Mouse (Mus musculus) embryonic facial prominence, embryonic 14.5 days (tissue): Measurements from ENCODE around the gene Tbc1d5. TPM values are rescaled to one million over a fixed set of nuclear protein-coding genes. Genes with fewer than 3 reads are reported as not detected.

Source experiments
- ATAC-seq: fragments of 200-750 bp; cut with Nextera tagmentation; 2 replicates; pipeline ENCODE4 v1.8.0; 2017; ENCODE audit warnings: low read depth, moderate number of reproducible peaks, moderate TSS enrichment
- DNase-seq: peaks from one replicate; pipeline ENCODE4 v3.0.0-alpha.2; 2015; ENCODE audit warnings: low spot score
- H3K27ac ChIP-seq: fragments of 300-500 bp; sonication (generic); replicated peaks from 2 replicates; pipeline ENCODE4 v1.5.1; 2014; ENCODE audit warnings: low read depth, mild to moderate bottlenecking, low read length, moderate library complexity
- H3K27me3 ChIP-seq: fragments of 300-500 bp; sonication (generic); replicated peaks from 2 replicates; pipeline ENCODE4 v1.6.1; 2014; ENCODE audit warnings: low read length; ENCODE audit not compliant: control insufficient read depth, insufficient read depth
- H3K36me3 ChIP-seq: fragments of 300-500 bp; sonication (generic); 2 replicates; pipeline ENCODE4 v1.6.1; 2014; ENCODE audit warnings: low read length, mixed read lengths; ENCODE audit not compliant: control insufficient read depth, insufficient read depth
- H3K4me1 ChIP-seq: fragments of 300-500 bp; sonication (generic); 2 replicates; pipeline ENCODE4 v1.6.1; 2014; ENCODE audit warnings: antibody characterized with exemption, low read length; ENCODE audit not compliant: control insufficient read depth, insufficient read depth
- H3K4me2 ChIP-seq: fragments of 300-500 bp; sonication (generic); 2 replicates; pipeline ENCODE4 v1.6.1; 2014; ENCODE audit warnings: low read depth, mild to moderate bottlenecking, low read length, moderate library complexity, mixed read lengths
- H3K4me3 ChIP-seq: fragments of 300-500 bp; sonication (generic); 2 replicates; pipeline ENCODE4 v1.5.1; 2014; ENCODE audit warnings: low read depth, mild to moderate bottlenecking, low read length
- H3K9ac ChIP-seq: fragments of 300-500 bp; sonication (generic); 2 replicates; pipeline ENCODE4 v1.6.1; 2014; ENCODE audit warnings: low read depth, mild to moderate bottlenecking, low read length, moderate library complexity, mixed read lengths
- H3K9me3 ChIP-seq: fragments of 300-500 bp; sonication (generic); 2 replicates; pipeline ENCODE4 v1.6.1; 2016; ENCODE audit warnings: low read length; ENCODE audit not compliant: control insufficient read depth
- WGBS: fragments of 180-500 bp; shearing (Covaris S2); extraction: QIAGEN DNeasy Blood & Tissue Kit; methylation state at CpG from one replicate; pipeline ENCODE4 v1.1.7; 2014; 5-methylcytosine and 5-hydroxymethylcytosine counted together
- polyA plus RNA-seq: library from polyadenylated mRNA; unstranded; fragments of >200 nt; fragmentation: Nextera tagmentation; extraction: Ambion mirVana; gene quantifications from 2 replicates; pipeline ENCODE4 v1.2.1, GENCODE M21; 2014

Gene Tbc1d5
- polyA plus RNA-seq, 1 experiment from 2014 or later = 11.6 TPM

- WGBS = 93% methylated on average over 5 of the region's 5 CpGs
- no peaks in the 10 kb centered on the region for H3K36me3 ChIP-seq
- H3K4me1 ChIP-seq = no peaks in the 10 kb centered on the region
- H3K4me2 ChIP-seq = no peak overlapping the region
- no peaks in the 10 kb centered on the region for H3K9me3 ChIP-seq
- H3K27ac ChIP-seq = no peak overlapping the region
- ATAC-seq = no peak
- no peak overlapping the region for H3K4me3 ChIP-seq
- H3K9ac ChIP-seq = no peak overlapping the region
- DNase-seq = no peak
- no peaks in the 10 kb centered on the region for H3K27me3 ChIP-seq
Measured at GRCm38 (mm10) chr17:51159261-51159660, 19.9 kb downstream of the Tbc1d5 start.

GRCm38 (mm10) chr17:51150999-51151398 is 28.2 kb downstream of the Tbc1d5 start:
- no peak for ATAC-seq
- DNase-seq = no peak

GRCm38 (mm10) chr17:51144983-51145382 is 34.2 kb downstream of the Tbc1d5 start:
- no peak overlapping the region for H3K27ac ChIP-seq
- no peak overlapping the region for H3K9ac ChIP-seq
- no peaks in the 10 kb centered on the region for H3K4me1 ChIP-seq
- no peaks in the 10 kb centered on the region for H3K27me3 ChIP-seq
- H3K4me3 ChIP-seq = no peak overlapping the region
- H3K36me3 ChIP-seq = no peaks in the 10 kb centered on the region
- no peaks in the 10 kb centered on the region for H3K9me3 ChIP-seq
- no peak overlapping the region for H3K4me2 ChIP-seq
- DNase-seq = no peak
- no peak for ATAC-seq
- WGBS = 91% methylated on average over 4 of the region's 4 CpGs

More at GRCm38 (mm10) chr17:51150999-51151398, 28.2 kb downstream of the Tbc1d5 start:
- Histone ChIP-seq H3K9me3 (no peaks in the 10 kb centered on the region), H3K4me1 (no peaks in the 10 kb centered on the region), H3K27ac (no peak overlapping the region), H3K27me3 (no peaks in the 10 kb centered on the region), H3K36me3 (no peaks in the 10 kb centered on the region), H3K9ac (no peak overlapping the region), H3K4me3 (no peak overlapping the region), H3K4me2 (no peak overlapping the region)
- WGBS = 51% methylated on average over 3 of the region's 3 CpGs

DNA sequence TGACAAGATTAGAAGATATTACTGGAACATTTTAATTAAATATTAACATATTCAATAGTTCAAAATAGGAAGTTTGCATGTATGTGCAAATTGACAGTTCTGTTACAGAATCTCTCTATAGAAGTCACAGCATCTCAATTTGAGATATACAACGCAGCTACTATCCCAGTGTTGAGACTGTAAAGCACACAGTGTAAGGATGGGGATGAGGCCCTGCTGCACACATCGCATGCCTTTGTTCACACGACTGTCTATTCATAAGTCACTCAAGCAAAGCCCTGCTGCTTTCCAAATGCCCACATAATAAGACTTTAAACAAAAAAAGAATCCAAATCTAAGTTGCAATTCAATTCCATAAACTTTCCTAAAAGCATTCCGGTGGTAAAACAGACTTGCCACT is 37.1 kb downstream of the Tbc1d5 start:
- 78% methylated on average over 4 of the region's 4 CpGs for WGBS
- DNase-seq (no peak), ATAC-seq (no peak)
- Histone ChIP-seq H3K36me3 (no peaks in the 10 kb centered on the region; the same call in 1 of the 2 replicates), H3K27ac (no peak overlapping the region), H3K9ac (no peak overlapping the region), H3K4me3 (no peak overlapping the region), H3K4me1 (no peaks in the 10 kb centered on the region), H3K27me3 (no peaks in the 10 kb centered on the region), H3K9me3 (no peaks in the 10 kb centered on the region), H3K4me2 (no peak overlapping the region)

- 59% methylated on average over 2 of the region's 2 CpGs for WGBS
Measured at GRCm38 (mm10) chr17:51111194-51111593, 68.0 kb downstream of the Tbc1d5 start.

DNA sequence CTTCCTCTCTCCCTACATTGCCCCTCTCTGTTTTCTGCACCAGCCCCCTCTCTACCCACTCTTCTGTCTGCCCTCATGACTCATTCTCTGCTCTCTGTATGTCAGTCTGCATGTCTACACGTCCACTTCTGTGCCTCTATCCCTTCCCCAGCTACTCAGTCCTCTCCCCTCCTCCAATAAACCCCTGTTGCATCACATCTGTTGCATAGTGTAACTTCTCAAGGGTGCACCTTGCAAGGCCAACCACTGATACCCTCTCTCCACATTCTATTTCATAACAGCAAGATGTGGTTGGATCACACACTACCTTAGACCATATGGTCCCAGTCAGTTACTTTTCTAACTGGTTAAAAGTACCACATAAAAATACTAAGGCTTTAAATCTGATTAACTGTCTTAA is 74.9 kb downstream of the Tbc1d5 start:
- no peak for ATAC-seq

More at GRCm38 (mm10) chr17:51111194-51111593, 68.0 kb downstream of the Tbc1d5 start:
- Histone ChIP-seq H3K36me3 (no peaks in the 10 kb centered on the region), H3K4me1 (no peaks in the 10 kb centered on the region), H3K9me3 (no peaks in the 10 kb centered on the region), H3K27me3 (no peaks in the 10 kb centered on the region), H3K4me3 (no peak overlapping the region), H3K9ac (no peak overlapping the region), H3K27ac (no peak overlapping the region), H3K4me2 (no peak overlapping the region)
- DNase-seq = peak; percentile 48
- ATAC-seq = no peak

GRCm38 (mm10) chr17:51043869-51044268 is 135.3 kb downstream of the Tbc1d5 start:
- H3K27me3 ChIP-seq = no peaks in the 10 kb centered on the region
- H3K4me2 ChIP-seq = no peak overlapping the region
- 63% methylated on average over 1 of the region's 1 CpGs for WGBS
- no peaks in the 10 kb centered on the region for H3K9me3 ChIP-seq
- no peaks in the 10 kb centered on the region for H3K36me3 ChIP-seq
- no peak overlapping the region for H3K9ac ChIP-seq
- H3K4me3 ChIP-seq = no peak overlapping the region
- H3K4me1 ChIP-seq = no peaks in the 10 kb centered on the region
- H3K27ac ChIP-seq = no peak overlapping the region
- DNase-seq = no peak
- ATAC-seq = no peak

More for the DNA sequence above, 74.9 kb downstream of the Tbc1d5 start:
- no peak overlapping the region for H3K9ac ChIP-seq
- no peak overlapping the region for H3K4me3 ChIP-seq
- no peaks in the 10 kb centered on the region for H3K4me1 ChIP-seq
- H3K27me3 ChIP-seq = no peaks in the 10 kb centered on the region
- no peak overlapping the region for H3K4me2 ChIP-seq
- no peaks in the 10 kb centered on the region for H3K36me3 ChIP-seq
- 0 out of 2 replicates have a peak, but pooled peaks cover 11% of the 10 kb centered on the region for H3K9me3 ChIP-seq
- WGBS = 85% methylated on average over 1 of the region's 1 CpGs
- DNase-seq = no peak
- H3K27ac ChIP-seq = no peak overlapping the region

DNA sequence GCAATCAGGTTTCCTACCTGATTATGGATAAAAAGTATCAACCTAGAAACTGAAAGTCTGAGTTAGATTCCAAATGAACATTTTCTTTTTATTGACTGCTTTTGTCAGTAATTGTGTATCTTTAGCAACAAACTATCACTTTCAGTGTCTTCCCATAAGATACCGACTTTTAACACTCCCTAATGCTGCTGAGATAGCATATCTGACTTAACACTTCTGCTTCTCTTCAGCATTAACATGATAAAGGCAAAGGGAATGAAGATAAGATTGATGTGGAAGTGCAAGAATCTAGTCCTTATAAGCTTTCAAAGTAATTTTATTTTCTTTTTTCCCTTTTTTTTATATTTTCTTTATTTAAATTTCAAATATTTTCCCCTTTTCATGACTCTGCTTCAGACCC is 138.3 kb downstream of the Tbc1d5 start:
- whole genome bisulfite sequencing = 64% methylated on average over 1 of the region's 1 CpGs
- DNase-seq = no peak
- Histone ChIP-seq H3K9me3 (no peaks in the 10 kb centered on the region), H3K27me3 (no peaks in the 10 kb centered on the region), H3K4me2 (no peak overlapping the region), H3K9ac (no peak overlapping the region), H3K4me1 (no peaks in the 10 kb centered on the region), H3K36me3 (no peaks in the 10 kb centered on the region), H3K27ac (no peak overlapping the region), H3K4me3 (no peak overlapping the region)
- no peak for ATAC-seq

- Histone ChIP-seq H3K36me3 (no peaks in the 10 kb centered on the region), H3K4me3 (no peak overlapping the region), H3K9me3 (no peaks in the 10 kb centered on the region), H3K27me3 (no peaks in the 10 kb centered on the region), H3K27ac (no peak overlapping the region), H3K4me2 (no peak overlapping the region), H3K4me1 (no peaks in the 10 kb centered on the region), H3K9ac (no peak overlapping the region)
- WGBS = 80% methylated on average over 5 of the region's 5 CpGs
- DNase-seq (no peak), ATAC-seq (no peak)
Measured at GRCm38 (mm10) chr17:51023227-51023626, 155.9 kb downstream of the Tbc1d5 start.
